Mouse (Mus musculus) right cerebral cortex, postnatal 36 days (tissue): ENCODE measurements around the gene Dnajc22.

Source experiments
- DNase-seq, 2 experiments: peaks; one replicate each; pipeline ENCODE4 v3.0.0; 2022; ENCODE audit warnings: low spot score in 2 of 2, mixed read lengths in 1 of 2

Dnajc22 gene

GRCm38 (mm10) chr15:99115065-99115423 is 22.1 kb downstream of the Dnajc22 start:
- no peak for DNase-seq

DNA sequence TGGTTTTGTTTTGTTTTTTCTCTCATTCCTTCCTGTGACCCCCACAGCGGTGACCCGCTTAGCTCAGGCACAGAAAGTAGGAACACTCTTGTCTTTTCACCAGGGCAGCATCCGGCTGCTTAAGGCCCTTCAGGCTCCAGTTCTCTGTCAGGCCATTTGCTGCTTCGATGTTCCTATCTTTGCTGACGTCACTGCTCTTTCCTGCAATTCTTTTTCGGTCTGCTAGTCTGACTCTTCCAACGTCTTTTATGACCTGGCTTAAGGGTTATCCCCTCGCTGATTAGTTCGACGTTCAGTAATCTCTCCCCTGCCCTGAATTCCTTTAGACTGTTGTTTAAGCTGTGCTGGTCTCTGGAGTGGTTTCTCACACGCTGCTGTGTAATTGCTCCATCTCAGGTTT is 23.6 kb downstream of the Dnajc22 start:
- no peak for DNase-seq

DNA sequence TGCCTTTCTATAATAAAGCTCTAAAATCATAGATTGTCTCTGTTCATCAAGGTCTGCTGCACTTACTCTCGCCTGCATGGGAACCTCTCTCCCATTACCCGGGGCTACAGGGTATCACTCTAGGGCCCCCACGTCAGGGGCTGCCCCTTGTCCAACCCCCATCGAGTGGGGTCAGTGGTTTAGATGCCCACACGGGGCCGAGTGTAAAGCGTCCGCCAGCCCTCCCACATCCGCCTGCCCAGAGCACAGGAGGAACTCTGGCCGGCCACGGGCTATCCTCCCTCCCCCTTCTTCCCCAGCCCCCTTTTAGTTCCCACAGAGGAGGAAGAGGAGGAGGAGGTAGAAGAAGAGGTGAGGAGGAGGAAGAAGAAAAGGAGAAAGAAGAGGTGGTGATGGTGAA is 27.8 kb downstream of the Dnajc22 start:
- no peak for DNase-seq

DNA sequence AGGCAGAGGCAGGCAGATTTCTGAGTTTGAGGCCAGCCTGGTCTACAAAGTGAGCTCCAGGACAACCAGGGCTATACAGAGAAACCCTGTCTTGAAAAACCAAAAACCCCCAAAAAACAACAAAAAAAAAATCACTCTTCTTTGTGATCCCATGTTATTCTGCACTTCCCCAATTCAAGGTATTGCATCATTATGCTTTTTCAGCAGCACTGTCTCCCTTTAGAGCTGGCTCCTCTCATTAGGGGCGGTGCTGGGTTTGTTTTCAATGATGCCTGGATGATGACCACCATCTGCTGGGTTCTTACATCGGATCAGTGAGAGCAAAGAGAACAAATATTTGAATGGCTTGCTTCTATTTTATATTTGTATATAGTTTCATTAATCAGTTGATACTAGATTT is 29.7 kb downstream of the Dnajc22 start:
- no peak for DNase-seq

DNA sequence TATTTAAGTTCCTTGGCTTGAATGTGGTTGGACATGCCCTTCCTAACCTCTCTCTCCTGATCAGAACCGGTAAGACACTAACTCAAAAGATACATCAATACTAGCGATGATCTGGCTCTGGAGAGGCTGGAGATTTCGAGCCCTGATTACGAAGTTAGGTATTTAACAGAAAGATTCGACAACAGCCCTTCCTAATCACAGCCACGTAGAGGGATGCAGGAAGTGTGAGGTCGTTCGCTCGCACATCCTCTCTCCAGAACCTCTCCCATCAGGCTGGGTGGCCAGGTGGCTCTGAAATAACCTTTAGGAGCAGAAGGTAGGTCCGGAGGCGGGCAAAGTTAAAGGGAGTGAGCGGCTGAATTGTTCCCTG is 32.7 kb downstream of the Dnajc22 start, which contains the start of gene Spats2:
Spats2 (plus strand) TSS at position 206 of the 370 bp plus-strand sequence.
- no peak for DNase-seq

DNA sequence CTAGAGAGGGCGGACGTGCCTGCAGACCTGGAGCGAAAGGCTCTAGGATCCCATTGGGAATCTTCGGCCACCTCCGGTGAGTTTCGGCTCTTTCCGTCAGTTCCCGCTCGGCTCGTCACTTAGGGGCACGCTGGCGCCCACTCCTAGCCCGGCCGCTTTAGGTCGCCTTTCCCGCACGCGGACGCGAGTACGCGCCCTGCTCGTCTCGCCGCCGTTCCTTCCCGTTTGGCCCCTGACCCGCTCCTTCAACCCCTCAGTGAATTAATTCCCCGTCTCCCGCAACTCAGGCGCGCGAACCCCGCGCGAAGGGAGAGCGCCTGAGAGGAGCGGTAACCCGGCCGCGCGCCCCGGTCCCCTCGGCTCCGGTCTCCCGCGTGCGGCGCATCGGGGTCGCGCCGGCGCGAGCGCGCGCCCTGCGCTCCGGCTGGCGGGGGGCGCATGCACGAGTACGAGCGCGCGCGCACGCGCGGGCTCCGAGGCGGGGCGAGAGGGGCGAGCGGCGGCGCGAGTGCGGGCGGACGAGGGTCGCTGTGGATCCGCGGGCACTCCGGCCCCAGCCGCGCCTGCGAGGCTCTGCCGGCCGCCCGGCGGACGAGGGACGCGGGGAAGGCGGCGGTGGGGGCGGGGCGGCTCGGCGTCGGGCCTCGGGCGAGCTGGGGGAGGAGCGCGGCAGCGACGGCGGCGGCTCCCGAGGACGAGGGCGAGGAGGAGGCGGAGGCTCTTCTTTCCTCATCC is 33.3 kb downstream of the Dnajc22 start:
- peak; percentile 80 for DNase-seq

DNA sequence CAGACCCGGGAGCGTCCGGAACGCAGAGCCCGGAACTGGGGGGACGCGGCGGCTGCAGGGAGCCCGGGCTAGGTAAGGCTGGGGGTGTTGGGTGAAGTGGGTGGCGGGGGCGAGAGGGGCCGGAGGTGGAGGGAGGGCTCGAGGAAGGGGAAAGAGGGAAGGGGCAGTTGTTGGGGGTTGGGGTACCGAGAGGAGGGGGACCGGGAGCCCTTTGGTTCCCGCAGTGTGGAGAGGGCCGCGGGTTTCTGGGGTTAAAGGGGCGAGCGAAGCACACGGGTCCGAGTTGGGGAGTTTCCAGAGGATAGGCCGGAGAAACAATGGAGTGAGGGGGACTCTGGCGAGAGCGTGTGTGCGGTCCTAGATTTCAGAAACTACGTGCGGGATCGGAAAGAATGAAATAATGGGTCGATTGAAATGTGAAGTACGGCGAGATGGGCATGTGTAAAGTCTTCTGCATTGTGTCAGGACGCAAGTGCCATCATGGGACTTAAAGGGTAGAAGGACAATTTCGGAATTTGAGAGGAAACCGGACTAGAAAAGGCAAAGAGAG is 33.9 kb downstream of the Dnajc22 start:
- DNase-seq: no peak

DNA sequence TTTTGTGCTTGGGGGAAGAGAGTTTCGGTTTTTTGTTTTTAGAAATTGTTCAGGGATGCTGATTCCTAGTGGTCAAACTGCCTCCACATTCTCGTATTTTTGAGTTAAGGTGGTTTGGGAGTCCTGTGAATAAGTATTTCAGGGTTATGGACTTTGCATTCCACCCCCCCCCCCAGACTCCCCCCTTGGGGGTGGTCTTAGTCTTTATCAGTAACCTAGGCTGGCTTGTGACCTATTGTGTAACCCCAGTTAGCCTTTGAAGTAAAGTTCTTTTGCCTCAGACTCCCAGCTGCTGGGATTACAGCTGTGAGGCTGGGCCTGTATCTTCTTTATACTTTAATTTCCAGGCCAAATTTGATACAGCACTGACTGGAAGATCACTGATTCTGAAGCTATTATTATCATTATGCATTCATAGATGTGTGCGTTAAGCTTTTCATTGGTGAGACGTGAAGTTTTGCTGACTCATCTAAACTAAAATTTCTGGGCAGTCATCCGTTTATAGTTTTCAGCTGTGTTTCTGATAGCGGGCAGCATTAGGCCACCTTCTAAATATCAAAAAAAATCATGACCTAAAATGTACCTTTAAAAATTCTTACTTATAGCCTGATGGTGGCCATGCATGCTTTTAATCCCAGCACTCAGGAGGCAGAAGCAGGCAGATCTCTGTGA is 35.0 kb downstream of the Dnajc22 start:
- no peak for DNase-seq

GRCm38 (mm10) chr15:99129441-99129840 is 36.5 kb downstream of the Dnajc22 start:
- no peak for DNase-seq

DNA sequence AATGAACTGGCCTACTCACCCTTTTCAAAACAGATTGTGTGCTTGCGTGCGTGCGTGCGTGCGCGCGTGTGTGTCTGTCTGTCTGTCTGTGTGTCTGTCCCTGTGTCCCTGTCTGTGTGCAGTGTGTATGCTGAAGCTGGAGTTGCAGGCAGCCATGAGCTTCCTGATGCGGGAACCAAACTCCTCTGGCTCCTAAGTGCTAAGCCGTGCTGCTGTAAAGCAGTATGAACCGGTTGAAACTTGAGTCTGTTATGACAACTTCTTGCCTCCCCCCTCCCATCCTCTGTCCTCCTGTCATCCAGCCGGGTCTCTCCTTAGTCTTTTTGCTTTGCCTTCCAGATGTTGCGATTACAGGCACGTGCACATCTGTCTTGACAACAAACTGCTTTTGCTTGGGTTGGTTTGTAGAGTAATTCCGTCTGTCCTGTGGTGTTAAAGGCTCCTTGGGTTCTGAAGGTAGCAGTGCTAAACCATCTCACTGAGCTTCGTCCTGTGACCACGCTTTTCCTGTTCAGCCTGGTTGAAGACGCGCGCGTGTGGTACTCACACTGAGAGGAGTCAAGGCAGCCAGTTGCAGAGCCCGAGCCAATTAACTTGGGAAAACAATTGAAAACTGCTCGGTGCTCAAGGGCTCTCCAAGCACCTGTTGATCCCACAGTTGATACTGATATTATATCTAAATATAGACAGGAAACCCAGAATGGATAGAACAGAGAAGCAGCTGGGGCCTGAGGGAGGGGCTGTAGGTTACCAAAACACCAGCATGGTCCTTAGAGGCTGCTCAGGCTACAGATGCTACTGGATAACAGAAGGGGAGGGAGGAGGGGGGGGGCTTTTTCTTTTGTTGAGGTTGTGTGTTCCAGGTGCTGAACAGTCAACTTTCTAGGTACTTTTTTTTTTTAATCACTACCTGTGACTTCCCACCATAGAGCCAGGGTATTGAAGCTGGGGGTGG is 37.3 kb downstream of the Dnajc22 start:
- DNase-seq: no peak

DNA sequence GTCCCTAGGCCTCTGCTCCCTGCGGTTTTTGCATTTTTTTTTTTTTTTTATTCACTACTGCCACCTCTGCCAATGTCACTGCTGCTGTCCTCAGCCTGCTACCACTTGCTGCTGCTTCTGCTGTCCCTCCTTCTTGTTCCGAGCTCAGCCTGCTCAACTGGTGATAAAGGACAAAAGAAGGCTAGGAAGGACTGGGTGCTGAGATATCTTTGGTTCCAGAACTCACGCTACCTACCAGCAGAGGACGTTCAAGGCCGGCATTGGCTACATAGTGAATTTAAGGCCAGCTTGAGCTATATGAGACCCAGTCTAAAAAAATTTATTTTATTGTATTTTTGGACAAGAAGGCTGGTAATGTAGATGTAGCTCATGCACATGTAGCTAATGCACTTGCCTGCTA is 45.4 kb downstream of the Dnajc22 start:
- DNase-seq: no peak

DNA sequence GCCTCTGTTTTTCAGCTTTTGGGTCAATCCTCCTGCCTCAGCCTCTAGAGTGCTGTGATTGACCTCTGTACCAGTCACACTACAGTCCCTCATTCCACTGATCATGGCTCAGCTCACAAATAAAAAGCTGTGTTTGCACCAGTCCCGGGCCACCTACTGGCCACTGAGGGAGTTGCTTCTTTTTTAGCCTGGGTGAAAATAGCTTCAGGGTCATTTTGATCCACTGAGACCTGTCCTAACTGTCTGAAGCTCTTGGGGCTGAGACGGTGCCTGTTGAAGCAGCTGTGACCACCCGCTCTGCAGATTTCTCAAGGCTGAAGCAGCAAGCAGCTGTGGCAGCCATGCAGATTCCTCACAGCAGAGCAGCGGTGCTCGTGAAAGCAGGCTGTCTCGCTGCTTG is 46.7 kb downstream of the Dnajc22 start:
- DNase-seq: no peak

DNA sequence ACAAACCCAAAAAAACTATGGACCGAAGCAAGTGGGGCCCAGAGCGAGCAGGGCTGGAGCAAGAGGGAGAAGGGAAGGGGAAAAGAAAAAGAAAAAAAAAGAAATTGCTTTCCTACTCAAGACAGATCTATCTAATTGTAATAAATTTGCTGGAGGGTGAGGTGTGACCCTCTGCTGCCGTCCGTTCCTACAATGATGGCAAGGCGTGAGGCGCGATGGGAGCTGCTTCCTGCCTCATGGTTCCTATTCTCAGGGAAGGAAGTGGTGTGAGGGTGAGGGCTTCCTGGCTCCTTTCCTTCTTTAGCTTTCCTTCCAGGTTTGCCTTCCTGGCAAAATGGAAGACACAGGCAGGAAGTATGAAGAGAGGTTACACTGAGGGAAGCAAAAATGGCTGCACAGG is 57.5 kb downstream of the Dnajc22 start:
- DNase-seq: no peak

DNA sequence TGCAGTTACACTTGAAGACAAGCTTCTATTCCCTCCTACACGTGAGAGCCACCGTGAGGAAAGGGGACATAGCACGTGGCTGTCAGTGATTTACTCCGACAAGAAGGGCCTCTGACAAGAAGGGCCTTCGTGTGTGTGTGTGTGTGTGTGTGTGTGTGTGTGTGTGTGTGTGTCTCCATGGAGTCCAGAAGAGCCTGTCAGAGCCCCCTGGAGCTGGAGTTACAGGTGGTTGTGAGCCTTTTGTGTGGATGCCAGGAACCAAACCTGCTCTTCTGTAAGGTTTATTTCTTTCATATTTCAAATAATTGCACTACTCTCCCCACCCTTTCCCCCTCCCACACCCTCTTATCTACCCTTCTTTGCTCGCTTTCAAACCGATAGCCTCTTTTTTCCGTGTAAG is 58.4 kb downstream of the Dnajc22 start:
- DNase-seq: no peak

DNA sequence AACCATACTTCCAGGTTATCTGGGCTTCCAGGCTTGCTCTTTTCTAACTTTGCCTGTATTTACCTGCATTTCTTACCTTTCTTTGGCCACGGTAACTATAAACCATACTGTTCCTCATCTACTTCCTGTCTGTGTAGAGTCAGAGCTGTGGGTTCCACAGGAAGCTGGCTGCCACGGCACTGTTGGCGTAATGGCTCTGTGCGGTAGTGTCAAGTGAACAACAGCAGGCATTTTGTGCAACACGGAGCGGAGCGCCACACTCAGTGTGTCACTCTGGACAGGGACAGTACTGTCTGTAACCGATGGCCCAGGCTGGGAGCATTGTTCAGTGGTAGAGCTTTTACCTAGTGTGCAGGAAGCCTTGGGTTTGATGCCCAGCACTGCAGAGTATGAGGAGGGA is 60.5 kb downstream of the Dnajc22 start:
- no peak for DNase-seq
